Mouse (Mus musculus): ENCODE data around the gene Sec24c. TPM values are rescaled to one million over a fixed set of nuclear protein-coding genes. Genes with fewer than 3 reads are reported as not detected.

The Sec24c gene
- polyA plus RNA-seq, 1 experiment from 2014 or later, result 90.5 TPM

- Histone ChIP-seq H3K9ac (ENCODE audit: low read length) (peak overlapping the region; percentile 95), H3K4me1 (ENCODE audit: control insufficient read depth, insufficient read depth, low read length) (peaks cover 17% of the 10 kb centered on the region), H3K27me3 (ENCODE audit: control insufficient read depth, insufficient read depth, low read length) (no peaks in the 10 kb centered on the region), H3K9me3 (replicated peaks; ENCODE audit: control insufficient read depth, low read length) (no peaks in the 10 kb centered on the region), H3K27ac (ENCODE audit: low read length) (peak overlapping the region; percentile 80), H3K36me3 (ENCODE audit: control insufficient read depth, insufficient read depth, low read length) (0 out of 2 replicates have a peak, but pooled peaks cover 7% of the 10 kb centered on the region), H3K4me3 (replicated peaks; ENCODE audit: low read length) (peak overlapping the region; percentile 77), H3K4me2 (ENCODE audit: low read depth, low read length) (peak overlapping the region; percentile 88)
- no peak for ATAC-seq (ENCODE audit: insufficient read depth, low FRiP score)
- 41% methylated on average over 12 of the region's 12 CpGs for WGBS
Observed at GRCm38 (mm10) chr14:20733041-20733951, 59.2 kb downstream of the Sec24c start.

- H3K4me1 ChIP-seq (ENCODE audit: control insufficient read depth, insufficient read depth, low read length), result peaks cover 17% of the 10 kb centered on the region
- H3K36me3 ChIP-seq (ENCODE audit: control insufficient read depth, insufficient read depth, low read length), result 0 out of 2 replicates have a peak, but pooled peaks cover 7% of the 10 kb centered on the region
- peak within 1 kb of the TSS; percentile 88 for H3K4me2 ChIP-seq (ENCODE audit: low read depth, low read length)
- ATAC-seq (ENCODE audit: insufficient read depth, low FRiP score), result peak; percentile 99
- peak within 1 kb of the TSS; percentile 95 for H3K9ac ChIP-seq (ENCODE audit: low read length)
- WGBS, result under 1% methylated on average over 81 of the region's 81 CpGs
- no peaks in the 10 kb centered on the region for H3K27me3 ChIP-seq (ENCODE audit: control insufficient read depth, insufficient read depth, low read length)
- peak within 1 kb of the TSS; percentile 77 for H3K4me3 ChIP-seq (replicated peaks; ENCODE audit: low read length)
- no peaks in the 10 kb centered on the region for H3K9me3 ChIP-seq (replicated peaks; ENCODE audit: control insufficient read depth, low read length)
- H3K27ac ChIP-seq (ENCODE audit: low read length), result peak within 1 kb of the TSS; percentile 80
Observed at GRCm38 (mm10) chr14:20733952-20734774, 60.1 kb downstream of the Sec24c start, which contains the start of gene Ndst2. TSS of gene Ndst2 (minus strand) at chr14:20734562.

GRCm38 (mm10) chr14:20735052-20735451 lies 60.9 kb downstream of the Sec24c start:
- peaks cover 17% of the 10 kb centered on the region for H3K4me1 ChIP-seq (ENCODE audit: control insufficient read depth, insufficient read depth, low read length)
- H3K9me3 ChIP-seq (replicated peaks; ENCODE audit: control insufficient read depth, low read length), result no peaks in the 10 kb centered on the region
- H3K9ac ChIP-seq (ENCODE audit: low read length), result 0 out of 2 replicates have a peak overlapping the region, but pooled peaks have one; percentile 8
- no peaks in the 10 kb centered on the region for H3K27me3 ChIP-seq (ENCODE audit: control insufficient read depth, insufficient read depth, low read length)
- H3K36me3 ChIP-seq (ENCODE audit: control insufficient read depth, insufficient read depth, low read length), result 0 out of 2 replicates have a peak, but pooled peaks cover 6% of the 10 kb centered on the region
- H3K4me3 ChIP-seq (replicated peaks; ENCODE audit: low read length), result no peak overlapping the region
- H3K27ac ChIP-seq (ENCODE audit: low read length), result peak overlapping the region; percentile 76
- no peak for ATAC-seq (ENCODE audit: insufficient read depth, low FRiP score)
- H3K4me2 ChIP-seq (ENCODE audit: low read depth, low read length), result peak overlapping the region; percentile 88
- 57% methylated on average over 2 of the region's 2 CpGs for WGBS

GRCm38 (mm10) chr14:20735892-20736390 lies 61.8 kb downstream of the Sec24c start:
- Histone ChIP-seq H3K4me3 (replicated peaks; ENCODE audit: low read length) (no peak overlapping the region), H3K36me3 (ENCODE audit: control insufficient read depth, insufficient read depth, low read length) (no peaks in the 10 kb centered on the region; the same call in 1 of the 2 replicates), H3K27me3 (ENCODE audit: control insufficient read depth, insufficient read depth, low read length) (no peaks in the 10 kb centered on the region), H3K4me1 (ENCODE audit: control insufficient read depth, insufficient read depth, low read length) (peaks cover 17% of the 10 kb centered on the region), H3K4me2 (ENCODE audit: low read depth, low read length) (no peak overlapping the region), H3K9ac (ENCODE audit: low read length) (no peak overlapping the region; the same call in 1 of the 2 replicates), H3K27ac (ENCODE audit: low read length) (no peak overlapping the region), H3K9me3 (replicated peaks; ENCODE audit: control insufficient read depth, low read length) (no peaks in the 10 kb centered on the region)
- no peak for ATAC-seq (ENCODE audit: insufficient read depth, low FRiP score)
- 76% methylated on average over 13 of the region's 13 CpGs for WGBS

GRCm38 (mm10) chr14:20737306-20737705 lies 63.2 kb downstream of the Sec24c start:
- Histone ChIP-seq H3K27ac (ENCODE audit: low read length) (no peak overlapping the region), H3K9ac (ENCODE audit: low read length) (no peak overlapping the region), H3K4me2 (ENCODE audit: low read depth, low read length) (no peak overlapping the region), H3K27me3 (ENCODE audit: control insufficient read depth, insufficient read depth, low read length) (no peaks in the 10 kb centered on the region), H3K4me1 (ENCODE audit: control insufficient read depth, insufficient read depth, low read length) (peaks cover 17% of the 10 kb centered on the region), H3K4me3 (replicated peaks; ENCODE audit: low read length) (no peak overlapping the region), H3K36me3 (ENCODE audit: control insufficient read depth, insufficient read depth, low read length) (no peaks in the 10 kb centered on the region; the same call in 1 of the 2 replicates), H3K9me3 (replicated peaks; ENCODE audit: control insufficient read depth, low read length) (no peaks in the 10 kb centered on the region)
- ATAC-seq (ENCODE audit: insufficient read depth, low FRiP score), result no peak
- 32% methylated on average over 14 of the region's 14 CpGs for WGBS

GRCm38 (mm10) chr14:20738511-20738910 lies 64.4 kb downstream of the Sec24c start:
- H3K9ac ChIP-seq (ENCODE audit: low read length), result no peak overlapping the region
- 78% methylated on average over 8 of the region's 8 CpGs for WGBS
- no peak overlapping the region for H3K4me2 ChIP-seq (ENCODE audit: low read depth, low read length)
- no peaks in the 10 kb centered on the region for H3K9me3 ChIP-seq (replicated peaks; ENCODE audit: control insufficient read depth, low read length)
- no peaks in the 10 kb centered on the region for H3K27me3 ChIP-seq (ENCODE audit: control insufficient read depth, insufficient read depth, low read length)
- peaks cover 11% of the 10 kb centered on the region for H3K4me1 ChIP-seq (ENCODE audit: control insufficient read depth, insufficient read depth, low read length)
- ATAC-seq (ENCODE audit: insufficient read depth, low FRiP score), result no peak
- no peaks in the 10 kb centered on the region; the same call in 1 of the 2 replicates for H3K36me3 ChIP-seq (ENCODE audit: control insufficient read depth, insufficient read depth, low read length)
- no peak overlapping the region for H3K4me3 ChIP-seq (replicated peaks; ENCODE audit: low read length)
- no peak overlapping the region for H3K27ac ChIP-seq (ENCODE audit: low read length)

- Histone ChIP-seq H3K9me3 (replicated peaks; ENCODE audit: control insufficient read depth, low read length) (no peaks in the 10 kb centered on the region), H3K4me1 (ENCODE audit: control insufficient read depth, insufficient read depth, low read length) (0 out of 2 replicates have a peak, but pooled peaks cover 1% of the 10 kb centered on the region), H3K27me3 (ENCODE audit: control insufficient read depth, insufficient read depth, low read length) (no peaks in the 10 kb centered on the region), H3K27ac (ENCODE audit: low read length) (no peak overlapping the region), H3K4me2 (ENCODE audit: low read depth, low read length) (no peak overlapping the region), H3K4me3 (replicated peaks; ENCODE audit: low read length) (no peak overlapping the region), H3K36me3 (ENCODE audit: control insufficient read depth, insufficient read depth, low read length) (no peaks in the 10 kb centered on the region; the same call in 1 of the 2 replicates), H3K9ac (ENCODE audit: low read length) (peak overlapping the region; percentile 19; the same call in 1 of the 2 replicates)
- ATAC-seq (ENCODE audit: insufficient read depth, low FRiP score), result 0 out of 2 replicates have a peak, but pooled peaks have one; percentile 26
- 73% methylated on average over 9 of the region's 9 CpGs for WGBS
Observed at GRCm38 (mm10) chr14:20741301-20741700, 67.2 kb downstream of the Sec24c start.

GRCm38 (mm10) chr14:20743614-20744013 lies 69.5 kb downstream of the Sec24c start:
- Histone ChIP-seq H3K4me1 (ENCODE audit: control insufficient read depth, insufficient read depth, low read length) (no peaks in the 10 kb centered on the region), H3K9me3 (replicated peaks; ENCODE audit: control insufficient read depth, low read length) (no peaks in the 10 kb centered on the region), H3K27ac (ENCODE audit: low read length) (no peak overlapping the region), H3K9ac (ENCODE audit: low read length) (no peak overlapping the region), H3K4me3 (replicated peaks; ENCODE audit: low read length) (no peak overlapping the region), H3K4me2 (ENCODE audit: low read depth, low read length) (no peak overlapping the region), H3K36me3 (ENCODE audit: control insufficient read depth, insufficient read depth, low read length) (no peaks in the 10 kb centered on the region; the same call in 1 of the 2 replicates), H3K27me3 (ENCODE audit: control insufficient read depth, insufficient read depth, low read length) (no peaks in the 10 kb centered on the region)
- ATAC-seq (ENCODE audit: insufficient read depth, low FRiP score), result no peak
- WGBS, result 65% methylated on average over 3 of the region's 3 CpGs
